Mouse (Mus musculus) heart, embryonic 15.5 days (tissue): Measurements from ENCODE around the gene Git2. TPM values are rescaled to one million over a fixed set of nuclear protein-coding genes. Genes with fewer than 3 reads are reported as not detected.

Experiments used
- ATAC-seq: fragments of 200-750 bp; cut with Nextera tagmentation; replicated peaks from 2 replicates; pipeline ENCODE4 v1.8.0; 2017; ENCODE audit warnings: low read depth, moderate TSS enrichment; ENCODE audit not compliant: insufficient number of reproducible peaks, insufficient read depth, low FRiP score
- H3K27ac ChIP-seq: fragments of 300-500 bp; sonication (generic); 2 replicates; pipeline ENCODE4 v1.5.1; 2015; ENCODE audit warnings: mild to moderate bottlenecking, inconsistent platforms
- H3K27me3 ChIP-seq: fragments of 300-500 bp; sonication (generic); 2 replicates; pipeline ENCODE4 v1.6.1; 2015; ENCODE audit warnings: inconsistent platforms
- H3K36me3 ChIP-seq: fragments of 300-500 bp; sonication (generic); 2 replicates; pipeline ENCODE4 v1.6.1; 2015; ENCODE audit warnings: mild to moderate bottlenecking, inconsistent platforms
- H3K4me1 ChIP-seq: fragments of 300-500 bp; sonication (generic); replicated peaks from 2 replicates; pipeline ENCODE4 v1.6.1; 2015; ENCODE audit warnings: inconsistent platforms
- H3K4me2 ChIP-seq: fragments of 300-500 bp; sonication (generic); 2 replicates; pipeline ENCODE4 v1.6.1; 2015; ENCODE audit warnings: inconsistent platforms, mild to moderate bottlenecking, moderate library complexity
- H3K4me3 ChIP-seq: fragments of 300-500 bp; sonication (generic); 2 replicates; pipeline ENCODE4 v1.5.1; 2015; ENCODE audit warnings: mild to moderate bottlenecking, inconsistent platforms
- H3K9ac ChIP-seq: fragments of 300-500 bp; sonication (generic); 2 replicates; pipeline ENCODE4 v1.6.1; 2015; ENCODE audit warnings: mild to moderate bottlenecking, inconsistent platforms
- H3K9me3 ChIP-seq: fragments of 300-500 bp; sonication (generic); replicated peaks from 2 replicates; pipeline ENCODE4 v1.6.1; 2016; ENCODE audit warnings: inconsistent platforms
- WGBS: fragments of 180-500 bp; shearing (Covaris S2); methylation state at CpG from one replicate; pipeline ENCODE4 v1.1.7; 2015; ENCODE audit warnings: mixed read lengths; 5-methylcytosine and 5-hydroxymethylcytosine counted together
- polyA plus RNA-seq: library from polyadenylated mRNA; unstranded; fragments of >200 nt; fragmentation: Nextera tagmentation; extraction: Ambion mirVana; gene quantifications from 2 replicates; pipeline ENCODE4 v1.2.1, GENCODE M21; 2015

Git2 gene
- polyA plus RNA-seq, 1 experiment from 2014 or later: 31.0 TPM

DNA sequence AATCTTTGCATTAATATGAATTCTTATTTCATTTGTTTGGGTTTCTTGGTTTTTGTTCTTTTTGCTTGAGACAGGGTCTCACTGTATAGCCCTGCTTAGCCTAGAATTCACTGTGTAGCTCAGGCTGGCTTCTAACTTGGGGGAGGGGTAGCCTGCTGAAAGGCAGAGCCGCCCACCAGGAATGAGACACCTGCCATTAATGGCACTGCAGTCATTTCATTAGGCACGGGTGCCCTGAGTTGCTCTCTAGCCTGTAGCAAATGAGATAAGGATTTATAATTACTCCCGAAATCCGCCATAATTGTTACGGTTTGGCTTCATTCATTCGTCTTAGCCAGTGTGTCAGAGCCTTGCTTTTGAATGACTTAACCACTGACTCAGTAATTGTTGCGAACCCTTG is 857 bp upstream of the Git2 start:
- H3K4me1 ChIP-seq: peaks cover 34% of the 10 kb centered on the region
- H3K4me2 ChIP-seq: peak overlapping the region; percentile 82

GRCm38 (mm10) chr5:114774403-114775051 is 790 bp downstream of the Git2 start, which contains the start of gene Ankrd13a:
Gene Ankrd13a (plus strand): TSS chr5:114774677.
- Histone ChIP-seq H3K9ac (peak within 1 kb of the TSS; percentile 81), H3K36me3 (no peaks in the 10 kb centered on the region), H3K27me3 (no peaks in the 10 kb centered on the region), H3K4me3 (peak within 1 kb of the TSS; percentile 98), H3K9me3 (no peaks in the 10 kb centered on the region), H3K27ac (peak within 1 kb of the TSS; percentile 92), H3K4me2 (peak within 1 kb of the TSS; percentile 82), H3K4me1 (peaks cover 28% of the 10 kb centered on the region)
- WGBS: under 1% methylated on average over 62 of the region's 73 CpGs
- ATAC-seq: peak; percentile 78

More for the DNA sequence above, 857 bp upstream of the Git2 start:
- Histone ChIP-seq H3K27me3 (no peaks in the 10 kb centered on the region), H3K9me3 (no peaks in the 10 kb centered on the region), H3K9ac (no peak overlapping the region), H3K36me3 (no peaks in the 10 kb centered on the region), H3K27ac (no peak overlapping the region), H3K4me3 (peak overlapping the region; percentile 98)
- no peak for ATAC-seq
- WGBS: 76% methylated on average over 7 of the region's 7 CpGs

DNA sequence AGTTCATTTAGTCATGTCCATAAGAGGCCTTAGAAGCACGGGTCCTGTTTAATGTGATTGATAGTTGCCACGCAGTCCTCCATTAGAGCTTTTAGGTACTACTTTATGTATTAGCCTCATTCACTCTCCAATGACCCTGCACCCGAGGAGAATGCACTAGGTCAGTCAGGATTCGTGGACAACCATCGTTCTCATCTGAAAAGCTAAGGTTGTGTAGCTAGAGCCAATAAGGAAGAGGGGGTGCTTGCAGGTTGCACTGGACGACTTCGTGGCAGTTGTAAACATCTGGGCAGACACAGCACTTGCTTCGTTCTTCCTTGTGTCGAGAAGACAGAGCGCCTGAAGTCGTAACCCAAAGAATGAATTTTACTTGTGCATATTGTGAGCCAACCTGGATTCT is 1.5 kb downstream of the Git2 start:
- 3% methylated on average over 11 of the region's 11 CpGs for WGBS
- peak overlapping the region; percentile 81 for H3K9ac ChIP-seq

GRCm38 (mm10) chr5:114773211-114773710 is 2.1 kb downstream of the Git2 start:
- peaks cover 26% of the 10 kb centered on the region for H3K4me1 ChIP-seq
- WGBS: under 1% methylated on average over 52 of the region's 52 CpGs
- H3K4me2 ChIP-seq: peak overlapping the region; percentile 82
- peak overlapping the region; percentile 98 for H3K4me3 ChIP-seq
- peak; percentile 87 for ATAC-seq
- H3K9ac ChIP-seq: peak overlapping the region; percentile 95
- H3K27me3 ChIP-seq: no peaks in the 10 kb centered on the region
- no peaks in the 10 kb centered on the region for H3K36me3 ChIP-seq
- H3K27ac ChIP-seq: peak overlapping the region; percentile 92
- no peaks in the 10 kb centered on the region for H3K9me3 ChIP-seq

More for the DNA sequence above, 1.5 kb downstream of the Git2 start:
- no peaks in the 10 kb centered on the region for H3K9me3 ChIP-seq
- H3K4me1 ChIP-seq: peaks cover 26% of the 10 kb centered on the region
- no peak for ATAC-seq
- peak overlapping the region; percentile 82 for H3K4me2 ChIP-seq
- peak overlapping the region; percentile 92 for H3K27ac ChIP-seq
- peak overlapping the region; percentile 98 for H3K4me3 ChIP-seq
- no peaks in the 10 kb centered on the region for H3K36me3 ChIP-seq
- no peaks in the 10 kb centered on the region for H3K27me3 ChIP-seq

DNA sequence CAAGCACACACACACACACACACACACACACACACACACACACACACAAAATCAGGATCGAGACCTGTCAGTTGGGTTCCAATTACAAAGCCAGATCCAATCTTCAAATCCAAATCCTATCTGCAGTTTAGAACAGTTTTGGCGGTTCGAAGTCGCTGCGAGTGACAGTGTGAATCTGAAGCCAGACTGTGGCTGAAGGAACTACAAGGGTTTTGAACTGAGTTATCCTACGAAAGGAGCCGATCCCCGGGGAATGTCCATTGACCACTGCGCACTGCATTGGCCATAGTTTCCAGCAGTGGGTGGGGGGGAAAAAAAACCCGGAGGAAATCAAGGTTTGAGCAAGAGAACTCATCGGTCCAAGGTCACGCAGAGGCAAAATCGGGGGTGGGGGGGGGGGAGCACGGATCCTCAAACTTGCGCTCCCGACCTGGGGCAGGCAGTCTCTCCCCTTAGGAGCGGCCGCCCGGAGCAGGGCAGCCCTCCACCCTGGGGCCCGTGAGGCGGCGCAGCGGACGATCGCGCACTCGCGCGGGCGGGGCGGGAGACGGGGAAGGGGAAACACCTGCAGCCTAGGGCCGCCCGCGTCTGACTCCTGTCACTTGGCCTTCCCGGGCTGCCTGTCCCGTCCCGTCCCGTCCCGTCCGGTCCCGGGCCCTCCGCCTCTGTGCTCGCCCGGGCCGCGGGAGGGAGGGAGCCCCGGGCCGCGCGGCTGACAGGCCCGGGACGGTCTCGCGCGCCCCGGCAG is 2.7 kb downstream of the Git2 start:
- H3K4me1 ChIP-seq: peaks cover 26% of the 10 kb centered on the region
- no peaks in the 10 kb centered on the region for H3K36me3 ChIP-seq
- peak; percentile 69 for ATAC-seq
- H3K4me2 ChIP-seq: peak overlapping the region; percentile 75
- peak overlapping the region; percentile 98 for H3K4me3 ChIP-seq
- no peaks in the 10 kb centered on the region for H3K9me3 ChIP-seq
- peak overlapping the region; percentile 90 for H3K27ac ChIP-seq
- H3K9ac ChIP-seq: peak overlapping the region; percentile 95
- no peaks in the 10 kb centered on the region for H3K27me3 ChIP-seq
- WGBS: 2% methylated on average over 28 of the region's 57 CpGs

GRCm38 (mm10) chr5:114771796-114772195 is 3.5 kb downstream of the Git2 start:
- H3K27ac ChIP-seq: no peak overlapping the region
- no peak overlapping the region for H3K9ac ChIP-seq
- no peaks in the 10 kb centered on the region for H3K27me3 ChIP-seq
- 60% methylated on average over 8 of the region's 8 CpGs for WGBS
- ATAC-seq: no peak
- H3K4me2 ChIP-seq: peak overlapping the region; percentile 75
- H3K4me3 ChIP-seq: peak overlapping the region; percentile 98
- H3K4me1 ChIP-seq: peaks cover 26% of the 10 kb centered on the region
- H3K36me3 ChIP-seq: no peaks in the 10 kb centered on the region
- no peaks in the 10 kb centered on the region for H3K9me3 ChIP-seq

DNA sequence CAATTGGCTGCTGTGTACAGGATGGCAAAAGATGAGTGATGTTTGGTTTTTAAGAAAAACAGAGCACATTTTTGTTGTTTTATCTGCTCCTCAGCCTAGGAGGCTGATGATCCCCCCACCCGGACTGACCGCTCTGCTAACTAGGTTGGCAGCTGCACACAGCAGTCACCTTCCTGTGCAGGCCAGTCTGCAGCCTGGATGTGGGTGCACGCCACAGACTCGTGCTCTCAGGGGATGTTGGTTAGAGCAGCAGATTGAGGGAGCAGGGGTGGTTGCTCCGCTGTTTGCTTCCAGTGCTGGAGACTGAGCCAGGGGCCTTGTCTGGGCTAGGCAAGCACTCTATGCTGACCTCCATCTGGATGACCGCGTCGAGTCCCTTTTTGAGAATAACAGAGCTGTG is 5.5 kb downstream of the Git2 start:
- H3K27ac ChIP-seq: no peak overlapping the region
- H3K27me3 ChIP-seq: no peaks in the 10 kb centered on the region
- no peaks in the 10 kb centered on the region for H3K9me3 ChIP-seq
- H3K9ac ChIP-seq: no peak overlapping the region
- H3K4me1 ChIP-seq: peaks cover 12% of the 10 kb centered on the region; the same call in 1 of the 2 replicates
- 87% methylated on average over 8 of the region's 8 CpGs for WGBS
- no peak overlapping the region for H3K4me3 ChIP-seq
- no peak overlapping the region for H3K4me2 ChIP-seq
- no peak for ATAC-seq
- H3K36me3 ChIP-seq: peaks cover 16% of the 10 kb centered on the region

DNA sequence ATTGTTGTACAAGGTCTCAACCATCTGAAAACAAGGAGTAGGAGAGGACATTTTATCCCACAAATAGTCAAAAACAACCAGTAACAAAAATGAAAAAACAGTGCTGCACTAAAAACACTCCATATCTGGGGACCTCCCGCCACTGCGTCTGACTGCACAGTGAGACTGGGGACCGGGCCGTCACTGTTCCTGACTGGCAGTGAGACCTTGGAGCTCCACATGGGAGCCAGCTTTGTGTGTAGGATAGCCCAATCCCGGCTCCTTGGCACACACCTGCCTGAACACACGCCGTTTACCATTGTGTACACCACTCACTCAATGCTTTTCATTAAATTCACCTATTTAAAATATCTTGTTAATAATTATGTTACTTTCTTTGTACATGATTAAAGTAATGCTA is 8.1 kb downstream of the Git2 start:
- ATAC-seq: no peak
- no peak overlapping the region for H3K27ac ChIP-seq
- no peaks in the 10 kb centered on the region for H3K27me3 ChIP-seq
- 81% methylated on average over 7 of the region's 7 CpGs for WGBS
- no peak overlapping the region for H3K9ac ChIP-seq
- H3K4me3 ChIP-seq: no peak overlapping the region
- no peaks in the 10 kb centered on the region for H3K9me3 ChIP-seq
- H3K4me1 ChIP-seq: peaks cover 15% of the 10 kb centered on the region
- H3K36me3 ChIP-seq: peaks cover 37% of the 10 kb centered on the region
- no peak overlapping the region for H3K4me2 ChIP-seq

DNA sequence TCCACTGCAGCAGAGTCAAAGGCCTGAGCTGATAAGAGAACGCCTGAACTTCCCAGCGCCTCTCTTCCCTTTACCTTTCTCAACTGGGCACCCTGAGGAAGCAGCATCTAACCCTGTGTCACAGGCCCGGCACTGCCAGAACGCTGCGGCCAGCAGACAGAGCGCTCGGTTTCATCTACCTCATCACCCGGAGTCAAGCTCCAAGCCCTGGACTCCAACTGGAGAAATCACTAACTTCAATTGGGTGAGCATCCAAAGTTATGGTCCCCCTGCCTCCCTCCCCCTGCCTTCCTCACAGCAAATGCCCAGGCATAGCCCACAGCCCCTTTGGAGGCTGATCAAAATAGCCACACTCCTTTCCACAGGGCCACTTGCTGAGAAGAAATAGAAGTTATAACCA is 8.6 kb downstream of the Git2 start:
- Histone ChIP-seq H3K27ac (no peak overlapping the region), H3K9me3 (no peaks in the 10 kb centered on the region), H3K4me1 (peaks cover 13% of the 10 kb centered on the region), H3K27me3 (no peaks in the 10 kb centered on the region), H3K4me2 (no peak overlapping the region), H3K36me3 (peaks cover 41% of the 10 kb centered on the region), H3K9ac (no peak overlapping the region), H3K4me3 (no peak overlapping the region)
- 73% methylated on average over 8 of the region's 8 CpGs for WGBS
- no peak for ATAC-seq

- Histone ChIP-seq H3K9ac (no peak overlapping the region), H3K4me2 (no peak overlapping the region), H3K36me3 (peaks cover 55% of the 10 kb centered on the region), H3K4me1 (peaks cover 10% of the 10 kb centered on the region), H3K4me3 (no peak overlapping the region), H3K27me3 (no peaks in the 10 kb centered on the region), H3K27ac (no peak overlapping the region), H3K9me3 (no peaks in the 10 kb centered on the region)
- ATAC-seq: no peak
- WGBS: 93% methylated on average over 18 of the region's 18 CpGs
These were observed 10.2 kb downstream of the Git2 start for GRCm38 (mm10) chr5:114764812-114765735.

DNA sequence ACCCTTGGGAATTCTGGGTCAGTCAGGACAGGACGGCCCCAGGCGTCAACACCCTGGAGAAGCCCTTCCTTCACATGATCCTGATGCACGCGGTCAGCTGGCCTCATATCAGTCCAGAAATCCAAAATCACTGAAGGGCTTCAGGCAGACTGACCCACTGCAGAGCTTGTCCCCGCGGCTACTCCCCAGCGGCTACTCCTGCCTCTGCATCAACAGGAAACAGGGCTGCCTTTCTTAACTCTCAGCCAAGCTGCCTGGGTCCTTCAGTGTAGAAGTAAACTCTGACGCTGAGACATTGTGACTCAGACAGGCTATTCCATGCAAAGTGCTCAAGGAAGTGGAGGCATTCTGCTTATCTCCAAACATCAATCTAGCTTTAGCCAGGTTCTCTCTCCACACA is 13.3 kb downstream of the Git2 start:
- no peak; the same call in 1 of the 2 replicates for ATAC-seq
- WGBS: 37% methylated on average over 8 of the region's 8 CpGs
- Histone ChIP-seq H3K9ac (no peak overlapping the region), H3K4me2 (no peak overlapping the region), H3K4me3 (no peak overlapping the region), H3K36me3 (peaks cover 70% of the 10 kb centered on the region), H3K27ac (peak overlapping the region; percentile 19), H3K4me1 (peaks cover 9% of the 10 kb centered on the region; the same call in 1 of the 2 replicates), H3K27me3 (no peaks in the 10 kb centered on the region), H3K9me3 (no peaks in the 10 kb centered on the region)
